Mouse (Mus musculus): ENCODE data around the gene Axl. TPM values are rescaled to one million over a fixed set of nuclear protein-coding genes. Genes with fewer than 3 reads are reported as not detected.
A peak's percentile ranks its signal among the peaks of the same experiment; 100 is the strongest.

Gene Axl
- polyA plus RNA-seq, 1 experiment from 2014 or later: 21.8 TPM

- no peaks in the 10 kb centered on the region for H3K9me3 ChIP-seq (ENCODE audit: control insufficient read depth, low read length)
- 79% methylated on average over 4 of the region's 4 CpGs for WGBS
- H3K27ac ChIP-seq (ENCODE audit: low read depth, low read length): no peak overlapping the region
- no peak for ATAC-seq (ENCODE audit: low FRiP score)
- H3K9ac ChIP-seq (ENCODE audit: low read length): no peak overlapping the region
- H3K4me1 ChIP-seq (ENCODE audit: control insufficient read depth, insufficient read depth, low read length): peaks cover 18% of the 10 kb centered on the region
- no peaks in the 10 kb centered on the region for H3K36me3 ChIP-seq (ENCODE audit: control insufficient read depth, insufficient read depth, low read length)
- H3K4me3 ChIP-seq (ENCODE audit: low read depth, low read length): no peak overlapping the region
- DNase-seq (ENCODE audit: low spot score, missing footprints): no peak
- no peak overlapping the region for H3K4me2 ChIP-seq
- no peaks in the 10 kb centered on the region for H3K27me3 ChIP-seq (ENCODE audit: control insufficient read depth, insufficient read depth, low read length)
Observed at GRCm38 (mm10) chr7:25785752-25786151, 2.8 kb downstream of the Axl start.

- no peak for DNase-seq (ENCODE audit: low spot score, missing footprints)
- Histone ChIP-seq H3K27ac (ENCODE audit: low read depth, low read length) (no peak overlapping the region), H3K36me3 (ENCODE audit: control insufficient read depth, insufficient read depth, low read length) (no peaks in the 10 kb centered on the region), H3K9ac (ENCODE audit: low read length) (no peak overlapping the region), H3K4me3 (ENCODE audit: low read depth, low read length) (no peak overlapping the region), H3K27me3 (ENCODE audit: control insufficient read depth, insufficient read depth, low read length) (no peaks in the 10 kb centered on the region), H3K9me3 (ENCODE audit: control insufficient read depth, low read length) (no peaks in the 10 kb centered on the region), H3K4me2 (no peak overlapping the region), H3K4me1 (ENCODE audit: control insufficient read depth, insufficient read depth, low read length) (peaks cover 18% of the 10 kb centered on the region)
- no peak for ATAC-seq (ENCODE audit: low FRiP score)
- WGBS: 32% methylated on average over 1 of the region's 1 CpGs
Observed at GRCm38 (mm10) chr7:25784808-25785207, 3.7 kb downstream of the Axl start.

- Histone ChIP-seq H3K4me3 (ENCODE audit: low read depth, low read length) (no peak overlapping the region), H3K36me3 (ENCODE audit: control insufficient read depth, insufficient read depth, low read length) (no peaks in the 10 kb centered on the region), H3K27ac (ENCODE audit: low read depth, low read length) (no peak overlapping the region), H3K9ac (ENCODE audit: low read length) (no peak overlapping the region), H3K9me3 (ENCODE audit: control insufficient read depth, low read length) (no peaks in the 10 kb centered on the region), H3K4me1 (ENCODE audit: control insufficient read depth, insufficient read depth, low read length) (peaks cover 18% of the 10 kb centered on the region), H3K4me2 (no peak overlapping the region), H3K27me3 (ENCODE audit: control insufficient read depth, insufficient read depth, low read length) (no peaks in the 10 kb centered on the region)
- DNase-seq (ENCODE audit: low spot score, missing footprints) (no peak), ATAC-seq (ENCODE audit: low FRiP score) (no peak)
- 64% methylated on average over 8 of the region's 8 CpGs for WGBS
Observed at GRCm38 (mm10) chr7:25783746-25784145, 4.8 kb downstream of the Axl start.

- Histone ChIP-seq H3K36me3 (ENCODE audit: control insufficient read depth, insufficient read depth, low read length) (no peaks in the 10 kb centered on the region), H3K4me1 (ENCODE audit: control insufficient read depth, insufficient read depth, low read length) (peaks cover 9% of the 10 kb centered on the region), H3K27ac (ENCODE audit: low read depth, low read length) (no peak overlapping the region), H3K4me3 (ENCODE audit: low read depth, low read length) (no peak overlapping the region), H3K27me3 (ENCODE audit: control insufficient read depth, insufficient read depth, low read length) (no peaks in the 10 kb centered on the region), H3K9ac (ENCODE audit: low read length) (no peak overlapping the region), H3K4me2 (no peak overlapping the region), H3K9me3 (ENCODE audit: control insufficient read depth, low read length) (no peaks in the 10 kb centered on the region)
- DNase-seq (ENCODE audit: low spot score, missing footprints): no peak
- WGBS: 82% methylated on average over 6 of the region's 6 CpGs
- ATAC-seq (ENCODE audit: low FRiP score): no peak
Observed at GRCm38 (mm10) chr7:25782744-25783143, 5.8 kb downstream of the Axl start.

GRCm38 (mm10) chr7:25781937-25782610 is 6.4 kb downstream of the Axl start:
- Histone ChIP-seq H3K4me3 (ENCODE audit: low read depth, low read length) (peak overlapping the region; percentile 22), H3K4me1 (ENCODE audit: control insufficient read depth, insufficient read depth, low read length) (peaks cover 7% of the 10 kb centered on the region), H3K4me2 (peak overlapping the region; percentile 50), H3K27ac (ENCODE audit: low read depth, low read length) (no peak overlapping the region), H3K9ac (ENCODE audit: low read length) (peak overlapping the region; percentile 59), H3K36me3 (ENCODE audit: control insufficient read depth, insufficient read depth, low read length) (no peaks in the 10 kb centered on the region), H3K9me3 (ENCODE audit: control insufficient read depth, low read length) (no peaks in the 10 kb centered on the region), H3K27me3 (ENCODE audit: control insufficient read depth, insufficient read depth, low read length) (no peaks in the 10 kb centered on the region)
- WGBS: 59% methylated on average over 11 of the region's 11 CpGs
- DNase-seq (ENCODE audit: low spot score, missing footprints): no peak
- peak; percentile 68 for ATAC-seq (ENCODE audit: low FRiP score)

GRCm38 (mm10) chr7:25781321-25781936 is 7.1 kb downstream of the Axl start:
- no peak overlapping the region for H3K27ac ChIP-seq (ENCODE audit: low read depth, low read length)
- DNase-seq (ENCODE audit: low spot score, missing footprints) (no peak), ATAC-seq (ENCODE audit: low FRiP score) (peak; percentile 57)
- H3K27me3 ChIP-seq (ENCODE audit: control insufficient read depth, insufficient read depth, low read length): no peaks in the 10 kb centered on the region
- H3K36me3 ChIP-seq (ENCODE audit: control insufficient read depth, insufficient read depth, low read length): no peaks in the 10 kb centered on the region
- H3K4me2 ChIP-seq: peak overlapping the region; percentile 50
- peak overlapping the region; percentile 22 for H3K4me3 ChIP-seq (ENCODE audit: low read depth, low read length)
- peak overlapping the region; percentile 59 for H3K9ac ChIP-seq (ENCODE audit: low read length)
- no peaks in the 10 kb centered on the region for H3K9me3 ChIP-seq (ENCODE audit: control insufficient read depth, low read length)
- peaks cover 7% of the 10 kb centered on the region for H3K4me1 ChIP-seq (ENCODE audit: control insufficient read depth, insufficient read depth, low read length)
- 13% methylated on average over 25 of the region's 33 CpGs for WGBS

- Histone ChIP-seq H3K9ac (ENCODE audit: low read length) (no peak overlapping the region), H3K27me3 (ENCODE audit: control insufficient read depth, insufficient read depth, low read length) (no peaks in the 10 kb centered on the region), H3K4me2 (no peak overlapping the region), H3K4me3 (ENCODE audit: low read depth, low read length) (no peak overlapping the region), H3K27ac (ENCODE audit: low read depth, low read length) (no peak overlapping the region), H3K36me3 (ENCODE audit: control insufficient read depth, insufficient read depth, low read length) (no peaks in the 10 kb centered on the region), H3K4me1 (ENCODE audit: control insufficient read depth, insufficient read depth, low read length) (peaks cover 7% of the 10 kb centered on the region), H3K9me3 (ENCODE audit: control insufficient read depth, low read length) (no peaks in the 10 kb centered on the region)
- no peak for DNase-seq (ENCODE audit: low spot score, missing footprints)
- 19% methylated on average over 4 of the region's 4 CpGs for WGBS
- ATAC-seq (ENCODE audit: low FRiP score): no peak
Observed at GRCm38 (mm10) chr7:25780753-25781152, 7.8 kb downstream of the Axl start.

GRCm38 (mm10) chr7:25780021-25780420 is 8.5 kb downstream of the Axl start:
- H3K4me2 ChIP-seq: no peak overlapping the region
- peaks cover 7% of the 10 kb centered on the region for H3K4me1 ChIP-seq (ENCODE audit: control insufficient read depth, insufficient read depth, low read length)
- H3K4me3 ChIP-seq (ENCODE audit: low read depth, low read length): no peak overlapping the region
- H3K9me3 ChIP-seq (ENCODE audit: control insufficient read depth, low read length): no peaks in the 10 kb centered on the region
- no peaks in the 10 kb centered on the region for H3K27me3 ChIP-seq (ENCODE audit: control insufficient read depth, insufficient read depth, low read length)
- H3K9ac ChIP-seq (ENCODE audit: low read length): no peak overlapping the region
- WGBS: 91% methylated on average over 5 of the region's 5 CpGs
- DNase-seq (ENCODE audit: low spot score, missing footprints) (no peak), ATAC-seq (ENCODE audit: low FRiP score) (no peak)
- no peak overlapping the region for H3K27ac ChIP-seq (ENCODE audit: low read depth, low read length)
- no peaks in the 10 kb centered on the region for H3K36me3 ChIP-seq (ENCODE audit: control insufficient read depth, insufficient read depth, low read length)

GRCm38 (mm10) chr7:25768229-25768628 is 20.3 kb downstream of the Axl start:
- no peak for DNase-seq (ENCODE audit: low spot score, missing footprints)
- Histone ChIP-seq H3K9ac (ENCODE audit: low read length) (no peak overlapping the region), H3K36me3 (ENCODE audit: control insufficient read depth, insufficient read depth, low read length) (no peaks in the 10 kb centered on the region), H3K4me1 (ENCODE audit: control insufficient read depth, insufficient read depth, low read length) (no peaks in the 10 kb centered on the region), H3K27me3 (ENCODE audit: control insufficient read depth, insufficient read depth, low read length) (no peaks in the 10 kb centered on the region), H3K4me2 (no peak overlapping the region), H3K4me3 (ENCODE audit: low read depth, low read length) (no peak overlapping the region), H3K27ac (ENCODE audit: low read depth, low read length) (no peak overlapping the region), H3K9me3 (ENCODE audit: control insufficient read depth, low read length) (no peaks in the 10 kb centered on the region)
- ATAC-seq (ENCODE audit: low FRiP score): no peak
- 88% methylated on average over 5 of the region's 5 CpGs for WGBS

Measured in midbrain, embryonic 11.5 days (tissue).